Mouse (Mus musculus): ENCODE data around the gene Hlx.

Hlx gene

GRCm38 (mm10) chr1:184726576-184727300, 5.7 kb downstream of the Hlx start:
- no peak for TF ChIP-seq GATA4 (IDR thresholded peaks at IDR 0.05; ENCODE audit: insufficient replicate concordance, low read length)

GRCm38 (mm10) chr1:184725318-184725790, 7.1 kb downstream of the Hlx start:
- TF ChIP-seq GATA4 (IDR thresholded peaks at IDR 0.05; ENCODE audit: insufficient replicate concordance, low read length), result no peak

- TF ChIP-seq GATA4 (IDR thresholded peaks at IDR 0.05; ENCODE audit: insufficient replicate concordance, low read length), result no peak
These were observed 7.7 kb downstream of the Hlx start for GRCm38 (mm10) chr1:184724551-184725317.

GRCm38 (mm10) chr1:184723899-184724298, 8.5 kb downstream of the Hlx start:
- no peak for TF ChIP-seq GATA4 (IDR thresholded peaks at IDR 0.05; ENCODE audit: insufficient replicate concordance, low read length)

- TF ChIP-seq GATA4 (IDR thresholded peaks at IDR 0.05; ENCODE audit: insufficient replicate concordance, low read length), result no peak
These were observed 11.3 kb downstream of the Hlx start for GRCm38 (mm10) chr1:184721121-184721520.

GRCm38 (mm10) chr1:184720162-184721025, 12.0 kb downstream of the Hlx start:
- TF ChIP-seq GATA4 (IDR thresholded peaks at IDR 0.05; ENCODE audit: insufficient replicate concordance, low read length), result no peak

- TF ChIP-seq GATA4 (IDR thresholded peaks at IDR 0.05; ENCODE audit: insufficient replicate concordance, low read length), result no peak
These were observed 13.9 kb downstream of the Hlx start for GRCm38 (mm10) chr1:184718261-184719120.

GRCm38 (mm10) chr1:184717691-184718200, 14.7 kb downstream of the Hlx start:
- no peak for TF ChIP-seq GATA4 (IDR thresholded peaks at IDR 0.05; ENCODE audit: insufficient replicate concordance, low read length)

GRCm38 (mm10) chr1:184717016-184717568, 15.3 kb downstream of the Hlx start:
- no peak for TF ChIP-seq GATA4 (IDR thresholded peaks at IDR 0.05; ENCODE audit: insufficient replicate concordance, low read length)

- TF ChIP-seq GATA4 (IDR thresholded peaks at IDR 0.05; ENCODE audit: insufficient replicate concordance, low read length), result no peak
These were observed 16.3 kb downstream of the Hlx start for GRCm38 (mm10) chr1:184716117-184716516.

- TF ChIP-seq GATA4 (IDR thresholded peaks at IDR 0.05; ENCODE audit: insufficient replicate concordance, low read length), result no peak
These were observed 16.7 kb downstream of the Hlx start for GRCm38 (mm10) chr1:184715693-184716092.

- TF ChIP-seq GATA4 (IDR thresholded peaks at IDR 0.05; ENCODE audit: insufficient replicate concordance, low read length), result no peak
These were observed 17.9 kb downstream of the Hlx start for GRCm38 (mm10) chr1:184714515-184714914.

- TF ChIP-seq GATA4 (IDR thresholded peaks at IDR 0.05; ENCODE audit: insufficient replicate concordance, low read length), result no peak
These were observed 18.7 kb downstream of the Hlx start for GRCm38 (mm10) chr1:184713716-184714115.
